Mouse (Mus musculus) frontal cortex, postnatal 10 days (tissue): ENCODE data around the gene Itga9.

ENCODE experiments used
- DNase-seq, 2 experiments: peaks; one replicate each; pipeline ENCODE4 v3.0.0; 2022; ENCODE audit warnings: low spot score in 2 of 2, mixed read lengths in 1 of 2

The Itga9 gene

DNA sequence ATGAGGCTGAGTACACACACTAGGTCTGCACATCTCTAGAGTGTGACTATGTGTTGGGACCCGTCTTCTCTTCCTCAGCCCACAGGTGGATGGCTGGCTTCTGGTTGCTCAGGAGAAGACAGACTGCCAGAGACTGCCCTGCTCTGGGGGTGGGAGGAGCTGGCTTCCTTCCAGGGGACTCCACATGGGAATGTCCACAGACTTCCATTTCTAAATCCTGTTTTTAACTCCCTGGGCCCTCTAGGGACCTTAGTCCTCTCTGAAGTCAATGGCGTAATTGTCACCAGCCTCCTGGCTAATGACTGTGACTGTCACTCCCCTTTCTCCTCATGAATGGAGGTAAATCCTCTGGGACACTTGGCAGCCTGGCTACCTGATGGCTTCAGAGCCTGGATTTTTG is 45.4 kb downstream of the Itga9 start:
- DNase-seq: no peak

DNA sequence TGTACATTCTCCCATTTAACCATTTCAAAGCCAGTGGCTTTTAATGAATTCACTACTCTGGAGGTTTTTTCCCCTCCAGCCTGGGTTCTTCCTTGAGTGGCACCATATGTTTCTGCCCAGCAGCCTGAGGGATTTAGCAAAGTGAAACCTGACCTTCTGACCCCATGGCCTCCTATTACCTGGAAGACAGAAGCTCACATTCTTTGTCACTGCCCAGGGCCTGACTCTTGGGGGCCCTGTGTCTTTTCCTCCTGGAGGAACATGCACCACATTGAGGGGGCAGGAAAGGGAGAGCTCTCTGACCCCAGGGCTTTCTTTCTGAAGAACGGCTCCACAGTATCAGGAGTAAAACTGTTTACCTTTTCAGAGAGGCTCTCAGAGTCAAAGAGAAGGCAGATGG is 46.9 kb downstream of the Itga9 start:
- DNase-seq: no peak

DNA sequence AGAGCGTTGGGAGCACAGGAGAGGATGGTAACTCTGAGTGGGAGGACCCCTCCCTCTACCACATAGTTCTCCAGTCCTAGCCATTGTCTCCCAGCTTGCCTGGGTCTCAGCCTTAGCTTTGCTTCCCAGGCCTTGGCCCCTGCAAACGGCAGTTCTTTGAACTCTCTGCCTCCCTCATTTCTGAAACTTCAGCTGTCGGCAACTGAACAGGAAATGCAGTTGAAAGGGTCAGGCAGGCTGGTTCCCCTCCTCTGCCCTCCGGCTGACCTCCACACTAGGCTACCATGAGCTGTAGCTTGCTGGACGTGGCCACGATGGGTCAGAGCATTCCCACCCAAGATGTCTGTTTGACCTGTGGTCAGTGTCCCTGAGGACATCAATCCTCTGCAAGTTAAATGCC is 48.5 kb downstream of the Itga9 start:
- DNase-seq: no peak

DNA sequence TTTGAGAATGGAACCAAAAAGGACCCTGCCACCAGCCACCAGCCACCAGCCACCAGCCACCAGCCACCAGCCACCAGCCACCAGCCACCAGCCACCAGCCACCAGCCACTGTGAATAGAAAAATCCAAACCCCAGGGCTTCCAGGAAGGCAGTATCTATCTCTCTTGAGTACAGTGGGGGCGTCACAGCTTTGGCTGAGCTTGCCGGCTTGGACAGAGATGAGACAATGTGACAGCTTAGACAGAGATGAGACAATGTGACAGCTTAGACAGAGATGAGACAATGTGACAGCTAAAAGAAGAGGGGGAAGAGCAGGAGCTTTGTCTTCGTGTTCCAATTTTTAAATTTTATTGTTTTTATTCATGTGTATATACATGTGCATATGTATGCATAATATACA is 49.2 kb downstream of the Itga9 start:
- no peak for DNase-seq

DNA sequence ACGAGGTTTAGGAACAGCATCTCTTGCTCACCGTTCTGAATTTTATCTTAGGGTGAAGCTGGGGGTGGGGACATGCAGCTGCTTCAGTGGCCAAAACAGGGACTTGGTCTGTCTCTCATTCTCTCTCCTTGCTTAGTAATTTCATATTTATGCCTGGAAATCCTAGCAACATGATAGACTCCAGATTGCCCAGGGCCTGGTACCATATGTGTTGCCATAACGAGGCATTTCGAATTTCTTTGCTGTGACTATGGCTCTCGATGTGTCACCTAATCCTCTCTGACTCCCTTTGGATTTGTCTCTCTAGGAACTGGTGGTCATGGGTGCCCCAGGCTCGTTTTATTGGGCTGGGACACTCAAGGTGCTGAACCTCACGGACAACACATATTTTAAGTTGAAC is 51.7 kb downstream of the Itga9 start:
- peak in 1 of 2 experiments; percentile 14 for DNase-seq

DNA sequence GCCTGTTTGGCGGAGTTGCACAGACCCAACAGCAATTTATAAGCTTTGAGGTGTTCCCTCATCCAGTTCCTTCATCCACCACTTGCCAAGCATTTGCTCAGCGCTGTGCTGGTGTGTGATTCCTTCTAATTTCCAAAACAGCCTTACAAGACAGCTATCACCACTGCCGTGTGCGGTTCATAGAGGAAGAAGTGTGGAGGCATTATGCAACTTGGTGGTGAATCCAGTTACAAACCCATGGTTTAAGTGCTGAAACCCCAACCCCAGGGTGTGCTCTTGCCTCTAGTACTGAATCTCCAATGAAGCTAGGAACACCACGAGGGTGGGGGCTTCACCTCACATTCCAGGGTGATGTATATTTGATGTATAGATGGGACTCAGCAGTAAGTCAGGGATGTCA is 53.3 kb downstream of the Itga9 start:
- DNase-seq: no peak

DNA sequence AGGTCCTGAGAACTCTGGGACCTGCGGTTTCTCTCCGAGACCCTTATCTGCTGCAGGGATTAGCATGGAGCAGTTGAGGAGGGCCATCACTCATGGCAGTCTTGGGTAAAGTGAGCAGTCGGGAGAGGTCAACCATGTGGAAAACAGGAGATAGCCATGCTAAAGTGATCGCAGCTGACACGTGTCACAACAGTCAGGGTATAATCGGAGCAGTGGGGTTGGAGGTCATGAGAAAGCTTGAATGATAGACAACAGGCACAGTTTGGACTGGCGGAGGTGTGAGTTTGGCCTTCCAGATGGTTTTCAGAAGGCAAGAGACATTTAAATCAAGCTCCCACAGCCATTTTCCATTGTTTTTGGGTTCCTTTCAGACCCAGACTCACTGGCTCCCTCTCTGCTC is 53.8 kb downstream of the Itga9 start:
- no peak for DNase-seq

DNA sequence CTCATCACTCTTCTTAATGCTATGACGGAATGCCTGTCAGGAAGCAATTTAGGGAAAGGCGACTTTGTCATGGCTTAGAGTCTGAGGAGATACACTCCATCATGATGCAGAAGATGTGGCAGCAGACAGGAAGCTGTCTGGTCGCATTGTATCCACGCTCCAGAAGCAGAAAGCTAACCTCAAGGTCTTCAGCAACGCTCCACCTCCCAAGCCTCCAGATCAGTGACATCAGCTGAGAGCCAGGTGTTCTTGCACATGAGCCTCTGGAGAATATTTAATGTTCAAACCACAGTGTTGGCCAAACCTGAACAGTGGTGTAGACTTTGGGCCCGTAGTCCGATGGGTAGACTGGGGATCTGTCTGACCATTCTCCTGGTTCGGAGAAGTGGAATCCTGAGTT is 55.5 kb downstream of the Itga9 start:
- DNase-seq: no peak

DNA sequence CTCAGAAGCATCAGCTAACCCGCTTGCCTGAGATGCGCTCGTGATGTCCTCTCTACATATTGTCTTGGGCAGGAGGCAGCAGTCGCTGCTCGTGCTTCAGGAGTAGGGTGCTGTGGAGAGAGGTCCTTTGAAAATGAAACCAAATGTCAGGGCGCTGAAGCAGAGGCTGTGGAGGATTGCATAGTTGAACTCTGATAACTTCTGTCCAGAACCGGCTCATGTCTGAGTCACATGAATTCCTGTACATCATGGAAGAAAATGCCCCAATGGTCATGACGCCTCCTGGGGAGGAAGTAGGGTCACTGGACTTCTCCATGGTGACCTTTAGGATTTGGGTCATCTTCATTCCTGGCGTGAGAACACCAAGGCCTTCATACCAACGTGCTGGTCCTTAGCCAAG is 56.0 kb downstream of the Itga9 start:
- DNase-seq: no peak

DNA sequence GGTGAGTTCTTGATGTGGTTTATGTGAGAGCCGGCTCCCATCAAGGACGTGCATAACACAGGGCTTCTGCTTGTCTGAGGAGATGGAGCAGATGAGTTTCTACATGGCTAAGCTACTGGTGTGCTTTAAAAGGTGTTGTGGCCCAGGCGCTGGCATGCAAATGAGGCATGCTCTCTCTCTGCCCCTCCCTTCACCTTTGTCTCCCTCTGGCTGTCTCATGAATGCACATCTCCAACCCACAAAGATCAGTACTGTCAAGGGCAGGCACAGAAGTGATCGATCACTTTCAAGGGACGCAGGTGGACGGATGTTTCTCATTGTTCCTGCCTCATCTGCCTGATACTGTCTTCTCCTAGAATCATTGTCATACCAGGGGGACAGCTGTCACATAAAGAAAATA is 57.4 kb downstream of the Itga9 start:
- no peak for DNase-seq

DNA sequence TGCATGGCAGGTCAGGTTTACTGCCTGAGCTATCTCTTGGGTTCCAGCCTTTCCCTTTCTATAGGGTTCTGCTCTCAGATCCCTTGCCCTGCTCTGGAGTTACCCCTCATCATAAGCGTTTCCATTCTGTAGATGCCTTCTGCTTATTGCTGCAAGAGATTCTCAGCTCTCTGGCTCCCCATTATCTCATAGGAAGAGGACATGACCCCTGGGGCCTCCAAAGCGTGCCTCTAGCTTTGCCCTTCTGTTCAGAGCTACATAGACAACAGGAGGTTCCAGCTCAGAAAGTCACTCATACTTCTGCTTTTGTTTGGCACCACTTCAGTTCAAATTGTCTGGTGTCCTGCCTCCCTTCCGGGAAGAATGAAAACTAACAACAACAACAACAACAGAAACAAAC is 59.6 kb downstream of the Itga9 start:
- no peak for DNase-seq

DNA sequence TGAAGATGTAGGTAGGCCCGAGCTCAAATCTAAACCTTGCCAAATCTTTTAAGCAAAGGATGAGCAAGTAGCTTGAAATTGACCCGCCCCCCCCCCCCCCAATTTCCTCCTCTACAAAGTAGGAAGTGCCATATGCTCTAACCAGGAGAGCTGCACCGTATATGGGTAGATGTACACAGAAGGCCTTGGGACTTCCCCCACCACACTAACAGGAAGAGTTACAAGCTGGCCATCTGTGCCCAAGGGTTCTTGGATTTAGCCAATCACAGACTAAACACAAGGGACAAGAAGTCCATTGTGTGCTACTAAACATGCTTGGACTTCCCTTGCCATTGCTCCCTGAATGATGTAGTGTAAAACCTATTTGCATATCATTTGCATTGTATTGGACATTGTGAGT is 63.2 kb downstream of the Itga9 start:
- no peak for DNase-seq

DNA sequence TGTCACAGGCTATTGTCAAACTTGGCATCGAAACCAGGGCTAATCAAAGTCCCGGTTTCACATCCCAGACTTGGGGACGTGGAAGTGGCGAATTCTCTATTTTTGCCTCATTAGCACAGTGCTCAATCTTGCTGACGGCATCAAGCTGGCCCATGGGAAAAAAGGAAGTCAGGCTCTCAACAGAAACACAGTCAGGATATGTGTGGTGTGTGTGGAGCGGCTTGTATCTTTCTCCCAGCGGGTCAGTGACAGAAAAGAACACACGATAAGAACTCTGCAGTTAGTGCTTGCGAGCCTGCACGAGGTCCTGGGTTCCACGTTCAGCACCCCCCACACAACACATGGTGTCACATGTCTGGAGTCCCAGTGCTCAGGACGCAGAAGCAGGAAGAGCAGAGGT is 67.8 kb downstream of the Itga9 start:
- no peak for DNase-seq

DNA sequence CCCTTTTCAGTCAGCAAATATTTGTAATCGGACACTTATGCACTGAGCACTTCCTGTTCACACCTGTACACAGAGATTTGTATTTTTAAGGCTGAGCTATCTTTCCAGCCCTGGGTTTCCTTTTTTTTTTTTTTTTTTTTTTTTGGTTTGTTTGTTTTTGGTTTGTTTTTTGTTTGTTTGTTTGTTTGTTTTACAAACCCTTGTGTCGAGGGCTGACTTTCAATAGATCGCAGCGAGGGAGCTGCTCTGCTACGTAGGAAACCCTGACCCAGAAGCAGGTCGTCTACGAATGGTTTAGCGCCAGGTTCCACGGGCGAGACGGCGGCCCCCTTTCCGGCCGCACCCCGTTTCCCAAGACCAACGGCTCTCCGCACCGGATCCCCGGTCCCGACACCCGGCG is 68.3 kb downstream of the Itga9 start:
- DNase-seq: no peak

DNA sequence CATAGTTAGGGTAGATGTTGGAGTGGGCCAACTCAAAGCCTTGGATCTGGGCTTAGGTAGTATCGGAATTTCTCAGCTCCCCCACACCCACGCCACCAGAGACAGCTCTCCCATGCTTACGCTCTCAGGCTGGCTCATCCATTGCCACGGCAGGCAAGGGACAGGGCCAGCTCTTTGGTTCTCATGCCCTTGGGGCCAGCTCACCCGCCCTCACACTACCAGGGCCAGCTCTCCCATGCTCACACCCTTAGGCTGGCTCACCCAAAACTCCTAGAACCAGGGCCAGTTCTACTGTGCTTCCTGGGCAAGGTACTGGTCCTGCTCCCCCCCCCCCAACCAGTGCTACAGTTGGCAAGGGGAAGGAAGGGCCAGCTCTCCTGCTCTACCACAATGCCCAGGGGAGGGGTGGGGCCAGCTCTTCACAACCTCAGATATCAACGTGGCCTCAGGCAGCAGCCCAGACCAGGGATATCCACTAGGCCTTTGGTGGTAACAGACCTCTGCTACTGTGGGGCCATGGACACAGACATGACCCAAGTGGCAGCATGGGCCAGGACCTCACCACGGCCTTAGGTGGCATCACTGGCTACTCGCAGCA is 69.2 kb downstream of the Itga9 start:
- no peak for DNase-seq

DNA sequence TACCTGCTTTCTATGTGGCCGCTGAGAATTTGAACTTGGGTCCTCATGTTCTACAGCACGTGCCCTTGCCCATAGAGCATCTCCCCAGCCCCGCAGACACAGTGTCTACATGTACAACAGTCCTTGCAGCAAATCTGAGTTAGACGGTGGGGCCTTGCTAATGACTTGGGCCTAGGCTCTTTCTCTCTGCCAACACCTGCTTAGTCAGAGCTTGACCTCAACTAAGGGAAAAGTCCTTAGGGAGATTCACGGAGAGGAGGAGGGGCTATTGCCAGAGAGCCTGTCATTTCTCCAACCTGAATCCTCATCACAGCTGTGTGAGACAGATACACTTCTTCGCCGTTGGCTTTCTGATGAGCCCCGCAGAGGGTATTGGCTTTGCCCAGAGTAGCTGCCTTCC is 70.2 kb downstream of the Itga9 start:
- DNase-seq: no peak

DNA sequence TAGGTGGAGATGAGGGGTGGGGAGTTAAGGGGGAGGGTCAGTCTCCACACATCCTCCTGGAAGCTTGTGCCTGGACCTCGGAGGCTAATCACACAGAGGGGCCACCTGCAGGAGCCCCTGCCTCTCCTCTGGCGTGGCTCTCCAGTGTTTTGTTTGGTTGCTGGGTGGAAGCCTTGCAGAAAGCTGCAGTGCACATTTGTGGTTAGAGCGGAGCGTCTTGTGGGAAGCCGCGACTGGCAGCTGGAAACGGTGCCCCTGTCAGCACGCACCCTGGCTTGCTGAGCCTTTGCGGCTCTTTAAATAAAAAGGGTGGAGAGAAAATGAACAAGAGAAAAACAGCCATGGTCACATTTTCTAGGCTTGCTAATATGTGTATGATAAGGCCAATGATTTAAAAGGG is 70.9 kb downstream of the Itga9 start:
- no peak for DNase-seq

DNA sequence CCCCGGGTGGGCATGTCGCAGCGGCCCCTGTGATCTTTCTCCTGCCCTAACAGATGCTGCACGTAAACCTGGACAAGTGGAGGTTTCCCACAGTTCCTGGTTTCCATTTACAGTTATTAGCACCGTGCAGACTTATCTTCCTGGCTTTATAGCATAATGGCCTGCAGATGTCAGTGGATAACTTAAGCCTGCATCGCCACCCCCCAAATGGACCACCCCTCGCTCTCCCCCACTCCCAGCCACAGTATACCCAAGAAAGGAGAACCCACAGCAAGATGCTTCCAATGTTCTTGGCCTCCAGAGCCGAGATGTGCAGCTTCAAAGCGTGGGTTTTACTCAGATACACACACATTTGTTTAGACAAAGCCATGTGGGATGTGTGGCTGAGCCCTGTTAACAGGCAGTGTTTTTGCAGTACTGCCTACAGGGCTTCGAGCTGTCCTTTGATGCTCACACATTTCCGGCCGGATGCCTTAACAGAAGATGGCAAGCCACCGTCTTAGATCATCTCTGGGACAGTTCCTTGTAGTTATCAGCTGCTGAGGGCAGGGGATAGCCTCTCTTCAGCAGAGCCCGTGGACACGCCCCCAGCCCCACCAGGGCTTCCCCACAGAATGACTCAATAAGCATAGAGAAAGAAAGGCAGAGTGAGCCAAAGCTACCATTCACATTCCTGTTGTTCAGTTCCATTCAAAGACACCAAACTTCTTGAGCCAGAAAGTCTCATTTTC is 71.7 kb downstream of the Itga9 start:
- no peak for DNase-seq

DNA sequence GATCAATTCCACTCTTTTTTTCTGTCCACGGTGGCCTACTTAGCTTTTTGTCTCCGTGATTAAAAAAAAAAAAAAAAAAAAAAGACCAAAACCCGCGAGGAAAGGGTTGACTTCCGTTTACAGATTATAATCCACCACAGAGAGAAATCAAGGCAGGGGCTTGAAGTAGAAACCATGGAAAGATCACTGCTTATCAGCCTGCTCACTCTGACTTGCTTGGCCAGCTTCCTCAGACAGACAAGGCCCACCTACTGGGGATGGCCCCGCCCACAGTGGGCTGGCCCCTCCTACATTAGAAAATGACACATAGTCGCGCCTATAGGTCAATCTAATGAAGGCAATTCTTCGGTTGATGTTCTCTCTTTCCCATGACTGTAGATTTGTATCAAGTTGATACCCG is 72.3 kb downstream of the Itga9 start:
- DNase-seq: no peak

DNA sequence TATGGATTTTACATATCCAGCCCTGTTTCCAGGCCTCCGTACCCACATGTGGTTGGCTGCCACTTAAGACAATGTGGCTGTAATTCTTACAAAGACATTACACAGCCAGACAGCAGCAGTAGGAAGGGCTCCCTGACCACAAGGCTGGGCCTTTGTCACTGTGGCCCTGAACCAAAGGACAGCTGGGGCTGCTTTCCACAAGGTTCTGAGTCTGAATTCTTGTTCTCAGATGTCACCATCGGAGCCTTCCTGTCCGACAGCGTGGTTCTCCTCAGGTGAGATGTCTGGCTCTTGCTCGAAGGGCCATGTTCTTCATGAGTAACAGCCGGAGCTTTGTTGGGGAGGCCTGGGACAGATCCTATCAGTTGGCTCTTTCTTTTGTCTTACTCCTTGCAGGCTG is 75.0 kb downstream of the Itga9 start:
- DNase-seq: no peak

DNA sequence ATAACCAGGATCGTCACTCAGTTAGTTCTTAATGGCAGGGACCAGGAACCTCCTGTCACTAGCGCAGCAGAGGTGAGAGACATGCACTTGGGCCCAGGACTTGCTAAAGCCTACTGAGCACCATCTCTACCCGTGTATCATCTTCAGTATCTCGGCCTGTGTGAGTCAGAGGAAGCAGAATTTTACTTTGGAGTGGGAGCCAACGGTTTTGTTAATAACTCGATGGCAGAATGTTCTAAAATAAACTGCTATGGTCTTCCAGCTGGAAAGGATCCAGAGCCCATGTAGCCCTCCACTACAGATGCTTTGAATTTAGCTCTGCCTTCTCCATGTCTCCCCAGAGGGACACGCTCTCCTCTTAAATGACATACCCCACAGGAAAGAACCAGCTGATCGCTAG is 75.7 kb downstream of the Itga9 start:
- no peak for DNase-seq

DNA sequence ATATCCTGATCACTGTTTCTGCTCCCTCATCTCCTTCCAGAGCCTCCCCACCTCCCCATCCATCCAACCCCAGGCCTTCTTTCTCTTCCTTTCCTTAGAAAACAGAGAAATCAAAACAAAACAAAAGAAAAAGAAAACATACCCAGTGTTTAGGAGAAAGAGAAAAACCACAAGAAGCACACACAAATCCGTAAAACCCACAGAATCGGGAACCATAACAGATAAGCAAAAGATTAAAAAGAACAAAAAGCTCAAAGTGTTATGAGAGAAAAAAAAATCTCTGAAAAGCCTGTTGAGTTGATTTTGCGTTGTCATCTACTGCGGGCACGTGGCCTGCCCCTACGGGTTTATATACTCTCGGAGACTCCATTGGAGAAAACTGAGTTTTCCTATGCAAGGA is 77.0 kb downstream of the Itga9 start:
- no peak for DNase-seq

DNA sequence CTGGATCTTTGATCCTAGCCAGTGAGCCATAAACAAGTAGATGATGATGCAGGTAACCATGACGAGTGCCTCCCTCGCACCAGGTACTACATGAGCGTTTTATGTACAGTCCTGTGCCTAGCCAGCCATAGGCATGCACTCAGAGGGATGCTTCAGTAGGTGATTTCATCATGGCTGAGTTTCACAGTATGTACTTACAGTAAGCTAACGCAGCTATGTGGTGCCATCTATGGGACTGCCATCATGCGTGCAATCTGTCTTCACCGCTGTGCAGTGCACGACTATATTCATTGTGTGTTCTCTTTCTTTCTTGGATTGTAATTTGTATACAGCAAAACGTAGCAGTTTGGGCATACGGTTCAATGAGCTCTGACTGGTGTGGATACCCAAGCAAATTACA is 77.9 kb downstream of the Itga9 start:
- DNase-seq: no peak
